Mouse (Mus musculus) lung, adult 2 months (tissue): Measurements from ENCODE around the gene Lsm12. TPM values are rescaled to one million over a fixed set of nuclear protein-coding genes. Genes with fewer than 3 reads are reported as not detected.

Experiments used
- DNase-seq: peaks from one replicate; pipeline ENCODE4 v3.0.0; 2022
- H3K4me1 ChIP-seq: fragments of 200-500 bp; 2 replicates; pipeline ENCODE4 v1.6.1; 2011; ENCODE audit warnings: low read length; ENCODE audit not compliant: control insufficient read depth, insufficient read depth
- H3K4me3 ChIP-seq: fragments of 200-500 bp; replicated peaks from 2 replicates; pipeline ENCODE3; 2011; ENCODE audit warnings: low read depth, mild to moderate bottlenecking, control low read depth, low read length; ENCODE audit errors: extremely low read depth
- CTCF ChIP-seq: fragments of 200-500 bp; IDR thresholded peaks from 2 replicates; pipeline ENCODE4 v1.5.1; 2011; ENCODE audit warnings: mild to moderate bottlenecking, low read length, control low read depth; ENCODE audit not compliant: insufficient read depth
- POLR2A ChIP-seq: fragments of 200-500 bp; IDR thresholded peaks from 2 replicates; pipeline ENCODE4 v1.6.1; 2011; ENCODE audit warnings: low read depth, mild to moderate bottlenecking, control low read depth, low read length, borderline replicate concordance; ENCODE audit errors: extremely low read depth
- WGBS: fragments of 180-500 bp; shearing (Covaris S2); methylation state at CpG from one replicate; pipeline ENCODE4 v1.1.7; 2018; 5-methylcytosine and 5-hydroxymethylcytosine counted together
- polyA plus RNA-seq: library from polyadenylated mRNA; depleted of rRNA; stranded (reverse); fragments of >200 nt; gene quantifications from 2 replicates; pipeline ENCODE4 v1.2.3, GENCODE M21; 2012

Gene Lsm12
- polyA plus RNA-seq, 1 experiment: 30.6 TPM

GRCm38 (mm10) chr11:102217876-102218430 is 32.9 kb upstream of the Lsm12 start:
- no peak for DNase-seq
- peaks cover 59% of the 10 kb centered on the region for H3K4me1 ChIP-seq
- 23% methylated on average over 7 of the region's 7 CpGs for WGBS
- no peak for TF ChIP-seq POLR2A
- no peak for TF ChIP-seq CTCF
- peak overlapping the region; percentile 70 for H3K4me3 ChIP-seq

- Histone ChIP-seq H3K4me3 (peak overlapping the region; percentile 31), H3K4me1 (peaks cover 59% of the 10 kb centered on the region)
- no peak for TF ChIP-seq POLR2A
- no peak for TF ChIP-seq CTCF
- DNase-seq: no peak
- 38% methylated on average over 6 of the region's 6 CpGs for WGBS
Measured at GRCm38 (mm10) chr11:102217396-102217795, 32.3 kb upstream of the Lsm12 start.

GRCm38 (mm10) chr11:102216886-102217240 is 31.8 kb upstream of the Lsm12 start:
- Histone ChIP-seq H3K4me1 (peaks cover 61% of the 10 kb centered on the region), H3K4me3 (peak overlapping the region; percentile 6)
- 32% methylated on average over 5 of the region's 5 CpGs for WGBS
- no peak for DNase-seq
- TF ChIP-seq POLR2A (no peak), CTCF (no peak)

DNA sequence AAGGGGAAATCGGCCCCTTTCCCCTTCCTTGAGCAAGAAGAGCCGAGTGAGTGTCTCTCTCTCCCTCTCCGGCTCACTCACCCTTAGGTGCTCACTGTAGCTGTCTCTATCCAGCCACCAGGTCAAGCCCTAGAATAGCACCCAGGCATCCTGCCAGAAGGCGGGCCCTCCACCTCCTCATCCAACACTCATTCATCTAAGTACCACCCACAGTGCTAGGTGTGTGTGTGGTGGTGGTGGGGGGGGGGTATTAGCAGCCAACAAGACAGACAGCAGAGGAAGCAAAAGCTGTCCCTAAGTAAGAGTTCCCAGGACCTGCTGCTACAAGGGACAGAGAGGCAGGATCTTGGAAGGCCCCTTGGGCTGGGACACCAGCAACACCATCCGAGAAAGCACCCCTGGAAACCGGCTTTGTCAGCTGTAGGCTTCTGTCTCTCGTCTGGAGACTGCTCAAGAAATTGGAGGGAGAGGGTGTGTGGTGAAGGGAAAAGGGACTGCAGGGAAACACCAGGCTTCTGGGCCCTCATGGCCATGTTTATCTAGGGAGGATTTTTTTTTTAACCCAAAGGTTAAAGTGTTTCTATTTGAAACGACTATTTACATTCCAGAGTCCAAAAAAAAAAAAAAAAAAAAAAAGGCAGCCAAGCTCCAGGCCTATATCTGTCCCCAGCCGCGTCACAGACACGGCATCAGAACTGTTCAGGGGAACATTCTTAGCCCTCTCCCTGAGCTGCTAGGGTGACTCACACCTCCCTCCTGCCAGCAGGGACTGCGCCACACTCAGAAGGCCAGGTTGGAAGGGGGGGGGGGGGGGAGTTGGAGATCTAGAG is 31.2 kb upstream of the Lsm12 start:
- peaks cover 65% of the 10 kb centered on the region for H3K4me1 ChIP-seq
- DNase-seq: peak; percentile 77
- TF ChIP-seq POLR2A (no peak), CTCF (no peak)
- WGBS: 17% methylated on average over 12 of the region's 12 CpGs
- H3K4me3 ChIP-seq: no peak overlapping the region

DNA sequence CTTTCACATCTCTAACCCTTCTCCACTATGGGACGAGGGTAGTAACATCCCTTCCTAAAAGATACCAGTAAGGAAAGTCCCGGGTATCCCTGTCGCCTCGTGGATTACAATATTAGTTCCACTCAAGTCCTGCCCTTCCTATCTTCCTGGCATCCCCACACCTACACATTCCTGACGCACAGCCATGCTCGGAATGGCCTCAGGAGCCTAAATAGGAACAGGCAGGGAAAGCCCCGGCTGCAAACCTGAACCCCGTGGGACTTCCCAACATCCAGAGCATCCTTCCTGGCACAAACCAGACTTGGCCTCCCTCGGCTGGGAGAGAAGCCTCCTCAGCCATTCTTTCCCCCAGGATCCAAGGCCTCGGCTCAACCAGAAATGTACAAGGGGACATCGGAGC is 30.4 kb upstream of the Lsm12 start:
- DNase-seq: no peak
- WGBS: 39% methylated on average over 11 of the region's 11 CpGs
- TF ChIP-seq POLR2A (no peak), CTCF (no peak)
- peaks cover 65% of the 10 kb centered on the region for H3K4me1 ChIP-seq
- H3K4me3 ChIP-seq: no peak overlapping the region

GRCm38 (mm10) chr11:102214430-102215156 is 29.5 kb upstream of the Lsm12 start:
- 29% methylated on average over 10 of the region's 10 CpGs for WGBS
- Histone ChIP-seq H3K4me1 (peaks cover 63% of the 10 kb centered on the region), H3K4me3 (no peak overlapping the region)
- DNase-seq: no peak
- no peak for TF ChIP-seq CTCF
- no peak for TF ChIP-seq POLR2A

DNA sequence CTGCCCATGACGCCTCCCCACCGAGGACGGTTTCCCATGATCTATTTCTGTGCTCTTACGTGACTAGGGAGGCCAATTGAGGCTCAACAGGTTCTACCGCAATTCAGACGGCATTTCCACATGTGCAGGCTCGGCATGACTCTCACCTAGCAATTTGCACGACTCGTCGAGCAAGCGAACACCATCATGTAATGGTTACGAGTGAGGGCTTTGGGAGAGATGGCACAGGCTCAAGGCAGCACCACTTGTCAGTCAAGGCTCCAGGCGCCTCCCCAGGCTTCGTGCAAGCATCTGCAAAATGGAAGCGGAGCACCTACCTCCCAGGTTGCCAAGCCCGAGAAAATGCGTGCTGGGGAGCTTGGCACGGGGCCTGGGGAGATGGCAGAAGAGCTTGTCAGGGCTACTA is 26.8 kb upstream of the Lsm12 start:
- 53% methylated on average over 18 of the region's 18 CpGs for WGBS
- peaks cover 52% of the 10 kb centered on the region for H3K4me1 ChIP-seq
- TF ChIP-seq POLR2A (no peak), CTCF (no peak)
- no peak for DNase-seq
- no peak overlapping the region for H3K4me3 ChIP-seq

DNA sequence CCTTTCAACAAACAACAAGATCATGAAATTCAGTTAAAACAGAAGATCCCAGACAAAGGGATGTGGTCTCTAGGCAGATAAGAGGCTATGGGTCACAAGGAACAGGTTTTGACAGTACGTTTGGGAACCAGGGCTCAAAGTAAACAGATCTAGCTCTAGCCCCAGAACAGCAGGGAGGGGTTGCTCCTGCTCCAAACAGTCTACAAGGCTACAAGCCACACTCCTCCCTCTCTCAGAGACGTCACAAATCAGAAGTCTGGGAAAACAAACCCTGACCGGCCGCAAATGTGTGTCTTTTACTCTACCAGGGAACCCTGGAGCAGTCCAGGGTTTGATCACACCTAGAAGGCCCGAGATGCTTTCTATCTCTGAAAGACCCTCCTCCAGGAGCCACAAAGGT is 25.9 kb upstream of the Lsm12 start:
- Histone ChIP-seq H3K4me1 (peaks cover 48% of the 10 kb centered on the region), H3K4me3 (no peak overlapping the region)
- 39% methylated on average over 5 of the region's 5 CpGs for WGBS
- DNase-seq: no peak
- no peak for TF ChIP-seq CTCF
- TF ChIP-seq POLR2A: no peak

DNA sequence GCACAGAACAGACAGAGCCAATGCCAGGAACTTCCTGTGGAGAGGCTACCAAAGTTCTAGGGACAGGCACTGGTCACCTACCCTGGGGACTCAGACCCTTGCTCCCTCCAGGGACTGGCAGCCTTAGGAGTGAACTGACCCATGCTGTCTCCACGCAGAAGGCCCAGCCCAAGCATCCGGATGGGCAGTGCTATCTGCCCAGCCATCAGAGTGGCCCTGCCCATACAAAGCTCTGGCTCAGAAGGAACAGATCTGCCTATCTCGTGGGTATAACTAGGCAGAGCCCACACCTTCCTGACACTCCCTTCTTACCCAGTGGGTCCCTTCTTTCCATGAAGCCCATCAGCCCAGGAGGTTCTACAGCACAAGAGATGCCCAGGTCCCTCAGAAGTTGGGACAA is 25.1 kb upstream of the Lsm12 start:
- TF ChIP-seq CTCF: no peak
- no peak for TF ChIP-seq POLR2A
- DNase-seq: no peak
- 40% methylated on average over 3 of the region's 3 CpGs for WGBS

DNA sequence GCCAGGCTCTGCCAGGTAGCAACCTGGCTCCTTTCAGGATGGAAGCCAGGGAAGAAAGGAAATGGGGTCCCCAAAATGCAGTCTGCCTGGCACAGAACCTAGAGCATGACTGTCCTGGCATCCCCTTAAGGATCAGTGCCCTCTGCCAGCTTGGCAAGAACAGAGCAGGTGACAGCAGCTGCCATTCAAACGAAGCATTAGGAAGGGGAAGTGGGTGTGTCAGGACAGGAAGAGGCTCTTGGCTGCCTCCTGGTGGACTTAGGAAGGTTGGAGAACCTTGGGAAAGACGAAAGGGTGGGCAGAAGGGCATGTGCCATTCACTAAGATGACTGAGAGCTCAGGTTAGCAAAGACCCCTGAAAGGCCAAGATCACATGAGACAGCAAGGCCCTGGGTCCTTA is 24.6 kb upstream of the Lsm12 start:
- 16% methylated on average over 2 of the region's 2 CpGs for WGBS
- TF ChIP-seq POLR2A (no peak), CTCF (peak; percentile 77)
- no peak for DNase-seq
- Histone ChIP-seq H3K4me3 (no peak overlapping the region), H3K4me1 (peaks cover 39% of the 10 kb centered on the region)

More for the DNA sequence above, 25.1 kb upstream of the Lsm12 start:
- Histone ChIP-seq H3K4me1 (peaks cover 41% of the 10 kb centered on the region), H3K4me3 (no peak overlapping the region)
